Mouse (Mus musculus) heart, postnatal 0 days (tissue): ENCODE measurements around the gene Prss23. TPM values are rescaled to one million over a fixed set of nuclear protein-coding genes. Genes with fewer than 3 reads are reported as not detected.

ENCODE experiments used
- ATAC-seq: fragments of 200-750 bp; cut with Nextera tagmentation; 2 replicates; pipeline ENCODE4 v1.8.0; 2017; ENCODE audit warnings: low read depth, moderate number of reproducible peaks, moderate library complexity; ENCODE audit not compliant: insufficient read depth
- DNase-seq: peaks from one replicate; pipeline ENCODE4 v3.0.0-alpha.2; 2016; ENCODE audit warnings: low spot score
- H3K27ac ChIP-seq: fragments of 300-500 bp; sonication (generic); 2 replicates; pipeline ENCODE4 v1.5.1; 2014; ENCODE audit warnings: low read depth, mild to moderate bottlenecking
- H3K27me3 ChIP-seq: fragments of 300-500 bp; sonication (generic); 2 replicates; pipeline ENCODE4 v1.6.1; 2014; ENCODE audit warnings: low read length, mixed read lengths; ENCODE audit not compliant: control insufficient read depth, insufficient read depth
- H3K36me3 ChIP-seq: fragments of 300-500 bp; sonication (generic); replicated peaks from 2 replicates; pipeline ENCODE4 v1.6.1; 2014; ENCODE audit warnings: low read length, mixed read lengths; ENCODE audit not compliant: control insufficient read depth, insufficient read depth
- H3K4me1 ChIP-seq: fragments of 300-500 bp; sonication (generic); 2 replicates; pipeline ENCODE4 v1.6.1; 2014; ENCODE audit warnings: antibody characterized with exemption; ENCODE audit not compliant: control insufficient read depth, insufficient read depth
- H3K4me2 ChIP-seq: fragments of 300-500 bp; sonication (generic); 2 replicates; pipeline ENCODE4 v1.6.1; 2014; ENCODE audit warnings: low read depth, mild to moderate bottlenecking, low read length, moderate library complexity
- H3K4me3 ChIP-seq: fragments of 300-500 bp; sonication (generic); 2 replicates; pipeline ENCODE4 v1.5.1; 2014; ENCODE audit warnings: low read depth, low read length
- H3K9ac ChIP-seq: fragments of 300-500 bp; sonication (generic); replicated peaks from 2 replicates; pipeline ENCODE4 v1.6.1; 2014; ENCODE audit warnings: low read depth, low read length, mixed read lengths
- H3K9me3 ChIP-seq: fragments of 300-500 bp; sonication (generic); replicated peaks from 2 replicates; pipeline ENCODE4 v1.6.1; 2016; ENCODE audit warnings: low read length; ENCODE audit not compliant: control insufficient read depth
- CTCF ChIP-seq: IDR thresholded peaks from 2 replicates; pipeline ENCODE4 v1.5.1; 2016; ENCODE audit warnings: antibody characterized with exemption, control low read depth, low read depth
- EP300 ChIP-seq: IDR thresholded peaks from 2 replicates; pipeline ENCODE4 v1.6.1; 2016; ENCODE audit warnings: antibody characterized with exemption, low read depth
- WGBS: fragments of 180-500 bp; shearing (Covaris S2); extraction: QIAGEN DNeasy Blood & Tissue Kit; methylation state at CpG from one replicate; pipeline ENCODE4 v1.1.7; 2014; 5-methylcytosine and 5-hydroxymethylcytosine counted together
- polyA plus RNA-seq: library from polyadenylated mRNA; unstranded; fragments of >200 nt; fragmentation: Nextera tagmentation; extraction: Ambion mirVana; gene quantifications from 2 replicates; pipeline ENCODE4 v1.2.1, GENCODE M21; 2015
- total RNA-seq: library from RNA; depleted of rRNA; stranded (reverse); fragments of >200 nt; gene quantifications from 2 replicates; pipeline ENCODE4 v1.2.3, GENCODE M21; 2014; ENCODE audit warnings: low replicate concordance

The Prss23 gene
- total and polyA plus RNA-seq, 2 experiments from 2014 or later = 22.9 to 25.3 TPM

- DNase-seq (no peak), ATAC-seq (no peak)
- Histone ChIP-seq H3K4me2 (no peak overlapping the region), H3K36me3 (no peaks in the 10 kb centered on the region), H3K9ac (no peak overlapping the region), H3K27me3 (no peaks in the 10 kb centered on the region), H3K9me3 (no peaks in the 10 kb centered on the region), H3K4me3 (no peak overlapping the region), H3K27ac (no peak overlapping the region), H3K4me1 (no peaks in the 10 kb centered on the region)
- WGBS = 76% methylated on average over 1 of the region's 1 CpGs
- TF ChIP-seq CTCF (no peak), EP300 (no peak)
Measured at GRCm38 (mm10) chr7:89554068-89554467, 27.1 kb upstream of the Prss23 start.

DNA sequence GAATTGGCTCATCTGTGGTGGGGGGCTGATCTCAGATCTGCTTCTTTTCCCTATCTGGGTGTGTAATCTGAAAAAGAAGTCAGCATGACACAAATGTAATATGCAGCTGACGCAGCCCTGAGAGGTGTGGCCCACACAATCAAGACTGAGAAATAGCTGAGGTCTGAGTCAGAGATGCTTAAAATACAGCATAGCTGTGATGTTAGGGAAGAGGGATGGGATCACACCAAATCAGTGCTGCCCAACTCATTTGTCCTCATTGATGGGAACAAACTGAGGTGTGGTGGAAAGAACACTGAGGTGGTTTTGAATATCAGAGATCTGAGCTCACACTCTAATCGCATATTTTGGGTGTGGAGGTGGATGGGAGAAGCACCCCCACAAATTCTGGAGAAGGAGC is 14.0 kb upstream of the Prss23 start:
- Histone ChIP-seq H3K36me3 (no peaks in the 10 kb centered on the region), H3K9me3 (no peaks in the 10 kb centered on the region), H3K27me3 (no peaks in the 10 kb centered on the region), H3K4me1 (no peaks in the 10 kb centered on the region), H3K9ac (no peak overlapping the region), H3K4me2 (no peak overlapping the region), H3K27ac (no peak overlapping the region), H3K4me3 (no peak overlapping the region)
- WGBS = 59% methylated on average over 2 of the region's 2 CpGs
- TF ChIP-seq EP300 = no peak
- no peak for TF ChIP-seq CTCF
- ATAC-seq (no peak), DNase-seq (no peak)

DNA sequence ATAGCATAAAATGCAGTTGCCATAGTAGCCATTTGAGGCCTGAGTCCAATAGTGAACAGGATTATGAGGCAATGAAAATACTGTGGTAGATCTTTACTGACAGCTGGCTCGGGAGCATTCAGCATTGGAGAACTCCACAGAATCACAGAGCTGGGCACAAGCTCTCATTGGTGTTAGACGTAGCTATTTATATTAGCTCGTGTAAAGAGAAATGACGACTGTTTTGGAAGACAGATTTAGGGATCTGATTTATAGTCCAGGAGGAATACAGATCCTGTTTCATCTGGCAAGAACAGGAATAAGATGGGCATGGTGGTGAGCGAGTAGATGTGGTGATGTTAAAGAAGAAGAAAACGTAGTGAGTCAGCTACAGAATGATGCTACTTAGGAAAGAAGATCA is 12.4 kb upstream of the Prss23 start:
- Histone ChIP-seq H3K36me3 (no peaks in the 10 kb centered on the region), H3K4me3 (no peak overlapping the region), H3K9ac (no peak overlapping the region), H3K27me3 (no peaks in the 10 kb centered on the region), H3K9me3 (no peaks in the 10 kb centered on the region), H3K4me1 (no peaks in the 10 kb centered on the region), H3K4me2 (no peak overlapping the region), H3K27ac (no peak overlapping the region)
- TF ChIP-seq CTCF (no peak), EP300 (no peak)
- ATAC-seq (no peak), DNase-seq (no peak)
- WGBS = 62% methylated on average over 6 of the region's 6 CpGs

- Histone ChIP-seq H3K4me1 (no peaks in the 10 kb centered on the region), H3K9ac (no peak overlapping the region)
Measured at GRCm38 (mm10) chr7:89527430-89527856, 456 bp upstream of the Prss23 start.

GRCm38 (mm10) chr7:89523816-89524215 is 3.2 kb downstream of the Prss23 start:
- WGBS = 84% methylated on average over 4 of the region's 4 CpGs

More at GRCm38 (mm10) chr7:89527430-89527856, 456 bp upstream of the Prss23 start:
- Histone ChIP-seq H3K4me2 (no peak overlapping the region), H3K27ac (no peak overlapping the region), H3K9me3 (no peaks in the 10 kb centered on the region), H3K36me3 (no peaks in the 10 kb centered on the region), H3K4me3 (no peak overlapping the region), H3K27me3 (no peaks in the 10 kb centered on the region)
- DNase-seq = no peak
- ATAC-seq = no peak
- TF ChIP-seq EP300 (no peak), CTCF (no peak)
- WGBS = 75% methylated on average over 4 of the region's 4 CpGs

GRCm38 (mm10) chr7:89522170-89522569 is 4.8 kb downstream of the Prss23 start:
- peak overlapping the region; percentile 1 for H3K4me2 ChIP-seq

More at GRCm38 (mm10) chr7:89523816-89524215, 3.2 kb downstream of the Prss23 start:
- H3K4me1 ChIP-seq = no peaks in the 10 kb centered on the region
- no peaks in the 10 kb centered on the region for H3K36me3 ChIP-seq
- H3K27me3 ChIP-seq = no peaks in the 10 kb centered on the region
- H3K4me2 ChIP-seq = no peak overlapping the region
- no peak overlapping the region for H3K9ac ChIP-seq
- H3K9me3 ChIP-seq = no peaks in the 10 kb centered on the region
- H3K27ac ChIP-seq = no peak overlapping the region
- ATAC-seq = no peak
- no peak overlapping the region for H3K4me3 ChIP-seq
- TF ChIP-seq EP300 (no peak), CTCF (no peak)
- DNase-seq = no peak

More at GRCm38 (mm10) chr7:89522170-89522569, 4.8 kb downstream of the Prss23 start:
- no peaks in the 10 kb centered on the region for H3K9me3 ChIP-seq
- no peaks in the 10 kb centered on the region for H3K27me3 ChIP-seq
- no peak overlapping the region for H3K9ac ChIP-seq
- no peaks in the 10 kb centered on the region for H3K4me1 ChIP-seq
- WGBS = 17% methylated on average over 10 of the region's 10 CpGs
- ATAC-seq (no peak), DNase-seq (no peak)
- TF ChIP-seq EP300 = no peak
- no peak for TF ChIP-seq CTCF
- no peaks in the 10 kb centered on the region for H3K36me3 ChIP-seq
- no peak overlapping the region for H3K27ac ChIP-seq
- H3K4me3 ChIP-seq = no peak overlapping the region
